Mouse (Mus musculus): ENCODE results near the gene Irgc1. TPM values are rescaled to one million over a fixed set of nuclear protein-coding genes. Genes with fewer than 3 reads are reported as not detected.
"Not testable (repeated sequence)": the region's sequence is repeated elsewhere in the genome, so short reads cannot be mapped to it uniquely, and the experiment has no call there.

Gene Irgc1
- total RNA-seq, 2 experiments from 2014 or later = 0.07 TPM; not detected in 1

- no peak for ATAC-seq (replicated peaks; ENCODE audit: poor library complexity)
These were observed 46.4 kb downstream of the Irgc1 start for GRCm38 (mm10) chr7:24405649-24406048.

GRCm38 (mm10) chr7:24402851-24403250 lies 49.2 kb downstream of the Irgc1 start:
- ATAC-seq (replicated peaks; ENCODE audit: poor library complexity) = no peak

GRCm38 (mm10) chr7:24400489-24400888 lies 51.6 kb downstream of the Irgc1 start:
- ATAC-seq (replicated peaks; ENCODE audit: poor library complexity) = not testable (repeated sequence)

- ATAC-seq (replicated peaks; ENCODE audit: poor library complexity) = no peak; the same call in 1 of the 2 replicates
These were observed 52.0 kb downstream of the Irgc1 start for GRCm38 (mm10) chr7:24400082-24400452.

- peak; percentile 75 for ATAC-seq (replicated peaks; ENCODE audit: poor library complexity)
These were observed 52.6 kb downstream of the Irgc1 start, which contains the start of gene Smg9 for GRCm38 (mm10) chr7:24399256-24400081. Smg9 (plus strand) TSS chr7:24399619.

- no peak for ATAC-seq (replicated peaks; ENCODE audit: poor library complexity)
These were observed 53.7 kb downstream of the Irgc1 start for GRCm38 (mm10) chr7:24398364-24398913.

- peak; percentile 23 for ATAC-seq (replicated peaks; ENCODE audit: poor library complexity)
These were observed 55.3 kb downstream of the Irgc1 start for GRCm38 (mm10) chr7:24396832-24397231.

- peak; percentile 49 for ATAC-seq (replicated peaks; ENCODE audit: poor library complexity)
These were observed 57.5 kb downstream of the Irgc1 start for GRCm38 (mm10) chr7:24394475-24395161.

GRCm38 (mm10) chr7:24394054-24394453 lies 58.0 kb downstream of the Irgc1 start:
- peak; percentile 5; the same call in 1 of the 2 replicates for ATAC-seq (replicated peaks; ENCODE audit: poor library complexity)

GRCm38 (mm10) chr7:24391687-24392086 lies 60.4 kb downstream of the Irgc1 start:
- no peak for ATAC-seq (replicated peaks; ENCODE audit: poor library complexity)

- ATAC-seq (replicated peaks; ENCODE audit: poor library complexity) = no peak
These were observed 61.0 kb downstream of the Irgc1 start for GRCm38 (mm10) chr7:24391077-24391476.

GRCm38 (mm10) chr7:24390512-24390911 lies 61.6 kb downstream of the Irgc1 start:
- ATAC-seq (replicated peaks; ENCODE audit: poor library complexity) = no peak

- ATAC-seq (replicated peaks; ENCODE audit: poor library complexity) = peak; percentile 32
These were observed 62.4 kb downstream of the Irgc1 start for GRCm38 (mm10) chr7:24389516-24390187.

- ATAC-seq (replicated peaks; ENCODE audit: poor library complexity) = peak; percentile 47
These were observed 65.0 kb downstream of the Irgc1 start for GRCm38 (mm10) chr7:24387059-24387556.

- peak; percentile 40 for ATAC-seq (replicated peaks; ENCODE audit: poor library complexity)
These were observed 67.3 kb downstream of the Irgc1 start for GRCm38 (mm10) chr7:24384827-24385226.

GRCm38 (mm10) chr7:24384070-24384469 lies 68.0 kb downstream of the Irgc1 start:
- 0 out of 2 replicates have a peak, but pooled peaks have one; percentile 5 for ATAC-seq (replicated peaks; ENCODE audit: poor library complexity)

- ATAC-seq (replicated peaks; ENCODE audit: poor library complexity) = no peak
These were observed 69.2 kb downstream of the Irgc1 start for GRCm38 (mm10) chr7:24382730-24383372.

Measured in megakaryocyte progenitor cell, adult 5-6 weeks (primary cell).